Mouse (Mus musculus) midbrain, embryonic 14.5 days (tissue): ENCODE results near the gene Olfr901. TPM values are rescaled to one million over a fixed set of nuclear protein-coding genes. Genes with fewer than 3 reads are reported as not detected.

Experiments
- polyA plus RNA-seq: library from polyadenylated mRNA; unstranded; fragments of >200 nt; fragmentation: Nextera tagmentation; extraction: Ambion mirVana; gene quantifications from 2 replicates; pipeline ENCODE4 v1.2.1, GENCODE M21; 2014

The Olfr901 gene
- polyA plus RNA-seq, 1 experiment from 2014 or later, result not detected

Other genes starting within 250 kb of the Olfr901 start
- not detected in 2 replicates for gene Olfr891, start 248.6 kb upstream of the Olfr901 start, polyA plus RNA-seq
- not detected in 2 replicates for gene Olfr893, start 221.1 kb upstream of the Olfr901 start, polyA plus RNA-seq
- gene Olfr894, start 211.4 kb upstream of the Olfr901 start, polyA plus RNA-seq, result not detected in 2 replicates
- gene Olfr143, start 176.7 kb upstream of the Olfr901 start, polyA plus RNA-seq, result not detected in 2 replicates
- not detected in 2 replicates for gene Olfr895, start 161.6 kb upstream of the Olfr901 start, polyA plus RNA-seq
- not detected in 2 replicates for gene Olfr896-ps1, start 138.3 kb upstream of the Olfr901 start, polyA plus RNA-seq
- not detected in 2 replicates for gene Olfr25, start 100.4 kb upstream of the Olfr901 start, polyA plus RNA-seq
- not detected in 2 replicates for gene Olfr898, start 81.0 kb upstream of the Olfr901 start, polyA plus RNA-seq
- not detected in 2 replicates for gene Olfr250, start 62.6 kb upstream of the Olfr901 start, polyA plus RNA-seq
- not detected in 2 replicates for gene Olfr251, start 52.4 kb upstream of the Olfr901 start, polyA plus RNA-seq
- gene Olfr147, start 27.8 kb upstream of the Olfr901 start, polyA plus RNA-seq, result not detected in 2 replicates
- gene Olfr902, start 18.2 kb downstream of the Olfr901 start, polyA plus RNA-seq, result not detected in 2 replicates
- not detected in 2 replicates for gene Olfr904, start 33.7 kb downstream of the Olfr901 start, polyA plus RNA-seq
- not detected in 2 replicates for gene Olfr905, start 41.7 kb downstream of the Olfr901 start, polyA plus RNA-seq
- not detected in 2 replicates for gene Olfr906, start 57.6 kb downstream of the Olfr901 start, polyA plus RNA-seq
- not detected in 2 replicates for gene Olfr907, start 66.3 kb downstream of the Olfr901 start, polyA plus RNA-seq
- not detected in 2 replicates for gene Olfr911-ps1, start 92.1 kb downstream of the Olfr901 start, polyA plus RNA-seq
- not detected in 2 replicates for gene Olfr910, start 108.4 kb downstream of the Olfr901 start, polyA plus RNA-seq
- gene Olfr912, start 150.7 kb downstream of the Olfr901 start, polyA plus RNA-seq, result not detected in 2 replicates
- not detected in 2 replicates for gene Olfr913, start 163.3 kb downstream of the Olfr901 start, polyA plus RNA-seq
- gene Olfr914, start 175.6 kb downstream of the Olfr901 start, polyA plus RNA-seq, result not detected in 2 replicates
- gene Olfr916, start 230.4 kb downstream of the Olfr901 start, polyA plus RNA-seq, result not detected in 2 replicates
- not detected in 2 replicates for gene Olfr917, start 236.4 kb downstream of the Olfr901 start, polyA plus RNA-seq
- not detected in 2 replicates for gene Olfr918, start 245.1 kb downstream of the Olfr901 start, polyA plus RNA-seq